Mouse (Mus musculus) natural killer cell, adult 2 months (primary cell): ENCODE data around the gene Rassf1.
A peak's percentile ranks its signal among the peaks of the same experiment; 100 is the strongest.
"Not testable (repeated sequence)": the region's sequence is repeated elsewhere in the genome, so short reads cannot be mapped to it uniquely, and the experiment has no call there.

Source experiments
- DNase-seq, 2 experiments: peaks; one replicate each; pipeline ENCODE4 v3.0.0; 2022; ENCODE audit warnings: low spot score in 2 of 2

Rassf1 gene

DNA sequence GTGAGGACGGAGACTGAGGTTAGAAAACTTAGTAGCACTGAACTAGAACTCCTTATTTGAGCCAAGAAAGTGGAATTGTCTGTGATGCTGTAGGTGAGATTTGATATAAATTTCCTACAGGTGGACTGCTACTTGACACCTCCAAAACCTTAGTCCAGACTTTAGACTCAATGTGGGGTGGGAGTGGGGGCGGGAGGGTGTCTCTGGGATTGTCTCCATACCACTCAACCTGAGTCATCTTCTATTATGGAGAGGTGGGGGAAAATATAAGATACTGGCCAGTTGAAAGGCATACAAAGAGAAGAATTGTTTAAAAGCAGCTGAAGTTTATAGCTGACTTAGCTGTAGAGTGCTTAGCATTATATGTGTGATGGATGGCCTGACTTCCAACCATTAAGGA is 4.3 kb downstream of the Rassf1 start:
- no peak for DNase-seq

DNA sequence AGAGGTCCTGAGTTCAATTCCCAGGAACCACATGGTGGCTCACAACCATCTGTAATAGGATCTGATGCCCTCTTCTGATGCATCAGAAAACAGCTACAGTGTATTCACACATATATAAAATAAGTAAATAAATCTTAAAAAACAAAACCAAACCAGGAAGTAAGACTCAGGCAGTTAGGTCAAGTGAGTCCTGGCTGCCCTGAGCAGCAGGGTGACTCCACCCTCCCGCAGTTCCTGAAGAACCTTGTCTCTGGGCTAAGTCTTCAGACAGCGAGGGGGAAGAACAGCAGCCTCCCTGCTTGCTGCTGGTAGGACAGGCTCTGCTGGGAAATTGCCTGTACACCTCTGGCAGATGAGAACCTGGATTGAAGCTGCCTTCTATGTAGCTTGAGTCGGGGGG is 5.0 kb downstream of the Rassf1 start:
- no peak for DNase-seq

DNA sequence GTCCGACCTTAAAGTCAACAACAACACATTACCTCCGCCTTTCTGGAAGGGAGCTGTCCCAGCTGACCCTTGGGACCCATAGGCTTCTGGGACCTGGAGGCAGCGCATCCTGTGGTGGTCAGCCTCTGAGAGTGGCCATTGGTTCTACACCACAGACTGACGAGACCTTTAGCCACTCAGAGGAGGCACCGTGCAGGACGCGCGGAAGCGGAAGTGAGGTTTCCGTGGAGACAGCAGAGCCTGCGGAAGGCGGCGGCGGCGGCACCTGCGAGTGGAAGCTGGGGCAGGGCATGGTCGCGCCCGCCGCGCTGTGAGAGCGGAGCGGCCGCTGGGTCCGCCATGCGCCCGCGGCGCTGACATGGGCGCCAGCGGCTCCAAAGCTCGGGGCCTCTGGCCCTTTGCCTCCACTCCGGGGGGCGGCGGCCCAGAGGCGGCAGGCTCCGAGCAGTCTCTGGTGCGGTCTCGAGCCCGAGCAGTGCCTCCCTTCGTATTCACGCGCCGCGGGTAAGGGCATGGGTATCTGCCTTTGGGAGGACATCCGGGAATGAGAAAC is 11.8 kb downstream of the Rassf1 start, which contains the start of gene Tusc2:
TSS of gene Tusc2 (plus strand) at position 227 of the 553 bp plus-strand sequence.
- peak; percentile 92 to 93 for DNase-seq

DNA sequence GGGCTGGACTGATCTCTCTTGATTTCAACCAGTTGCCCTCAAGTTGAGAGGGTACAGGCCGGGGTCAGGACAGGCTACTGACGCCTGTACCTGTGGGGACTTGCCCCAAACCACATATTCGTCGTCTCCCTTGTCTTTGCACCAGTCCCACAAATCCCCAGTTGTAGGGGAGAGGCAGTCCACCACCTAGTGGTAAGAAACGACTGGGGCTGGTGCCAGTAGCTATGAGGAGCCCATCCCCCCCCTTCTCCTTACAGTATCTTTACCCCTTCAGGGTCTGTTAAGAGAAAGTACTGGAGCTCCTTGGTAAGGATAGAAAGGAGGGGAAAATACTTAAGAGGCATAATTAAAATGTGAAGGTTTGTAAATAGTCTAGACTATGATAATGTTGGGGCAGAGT is 14.2 kb downstream of the Rassf1 start:
- not testable (repeated sequence) for DNase-seq

DNA sequence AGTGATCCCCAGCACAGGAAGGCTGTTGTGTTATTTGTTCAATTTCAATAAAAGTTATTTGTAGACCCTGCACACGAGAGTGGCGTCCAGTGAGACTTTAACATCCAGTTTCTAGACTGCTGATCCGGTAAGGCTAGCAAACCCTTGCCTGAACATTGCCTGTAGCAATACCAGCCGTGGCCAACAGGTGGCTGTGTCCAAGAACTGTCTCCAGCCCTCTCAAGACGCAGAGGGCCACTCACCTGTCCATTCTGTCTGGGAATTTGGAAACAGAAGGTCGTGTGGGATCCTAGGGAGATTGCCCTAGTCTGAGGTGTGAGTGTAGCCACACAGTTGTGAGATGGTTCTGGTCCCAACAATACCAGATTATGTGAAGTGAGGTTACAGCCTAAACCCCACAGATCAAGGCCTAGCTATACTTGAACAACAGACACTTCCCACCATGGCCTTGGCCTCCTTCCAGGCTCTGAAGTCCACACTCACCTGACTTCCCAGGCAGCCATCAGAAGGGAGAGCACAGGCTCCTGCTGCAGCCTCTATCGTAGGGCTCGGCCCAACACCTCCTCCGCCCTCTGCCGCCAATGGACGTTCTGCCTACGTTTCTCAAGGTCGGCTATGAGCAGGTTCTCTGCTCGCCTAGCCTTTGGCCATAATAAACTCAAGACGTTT is 14.8 kb downstream of the Rassf1 start:
- DNase-seq: peak; percentile 70 to 80

DNA sequence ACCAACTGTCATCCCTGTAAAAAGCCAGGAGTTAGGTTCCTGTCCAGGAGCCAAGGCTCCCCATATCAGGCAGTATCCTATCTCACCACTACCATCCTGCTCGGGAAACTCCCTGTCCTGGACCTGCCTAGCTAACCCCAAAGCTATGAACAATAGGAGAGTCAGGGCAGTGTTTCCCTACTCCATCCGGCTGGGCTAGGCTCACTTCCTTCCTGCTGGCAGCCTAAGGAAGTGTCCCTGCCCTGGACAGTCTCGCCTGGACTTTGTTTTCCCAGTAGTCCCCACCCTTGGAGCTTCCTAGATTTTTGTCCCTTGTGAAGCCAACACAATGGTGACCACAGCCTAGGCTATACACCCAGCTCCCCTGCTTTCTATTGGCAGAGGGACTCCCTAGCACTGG is 15.5 kb downstream of the Rassf1 start:
- DNase-seq: no peak

DNA sequence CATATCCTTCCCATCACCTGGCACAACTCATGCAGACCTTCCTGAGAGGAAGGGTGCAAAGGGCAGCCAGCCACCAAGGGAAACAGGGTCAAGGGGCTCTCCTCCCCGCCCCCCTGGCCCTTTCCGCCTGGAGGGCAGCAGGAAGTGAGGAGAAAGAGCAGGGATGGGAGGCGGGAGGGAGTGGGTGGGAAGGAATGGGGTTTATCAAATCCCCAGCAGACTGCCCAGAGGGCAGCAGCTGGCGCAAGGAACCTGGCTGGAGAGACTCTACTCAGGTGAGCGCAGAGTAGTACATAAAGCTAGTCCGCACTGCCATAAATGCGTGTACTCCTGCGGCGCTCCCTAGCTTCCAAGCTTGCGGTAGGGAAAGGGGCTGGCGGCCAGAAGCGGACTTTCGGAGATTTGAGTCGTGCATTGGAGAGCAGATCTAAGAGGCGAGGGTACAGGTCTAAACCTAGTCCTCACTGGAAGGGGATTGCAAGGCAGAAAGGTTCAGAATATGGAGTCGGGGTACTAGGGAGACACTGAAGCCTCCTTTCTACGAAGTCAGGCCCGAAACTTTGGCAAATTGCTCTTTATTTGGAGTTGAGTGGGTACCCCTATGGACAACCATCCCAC is 16.5 kb downstream of the Rassf1 start, which contains the start of gene Hyal2:
TSS of gene Hyal2 (plus strand) at position 244 of the 618 bp plus-strand sequence.
- no peak for DNase-seq

DNA sequence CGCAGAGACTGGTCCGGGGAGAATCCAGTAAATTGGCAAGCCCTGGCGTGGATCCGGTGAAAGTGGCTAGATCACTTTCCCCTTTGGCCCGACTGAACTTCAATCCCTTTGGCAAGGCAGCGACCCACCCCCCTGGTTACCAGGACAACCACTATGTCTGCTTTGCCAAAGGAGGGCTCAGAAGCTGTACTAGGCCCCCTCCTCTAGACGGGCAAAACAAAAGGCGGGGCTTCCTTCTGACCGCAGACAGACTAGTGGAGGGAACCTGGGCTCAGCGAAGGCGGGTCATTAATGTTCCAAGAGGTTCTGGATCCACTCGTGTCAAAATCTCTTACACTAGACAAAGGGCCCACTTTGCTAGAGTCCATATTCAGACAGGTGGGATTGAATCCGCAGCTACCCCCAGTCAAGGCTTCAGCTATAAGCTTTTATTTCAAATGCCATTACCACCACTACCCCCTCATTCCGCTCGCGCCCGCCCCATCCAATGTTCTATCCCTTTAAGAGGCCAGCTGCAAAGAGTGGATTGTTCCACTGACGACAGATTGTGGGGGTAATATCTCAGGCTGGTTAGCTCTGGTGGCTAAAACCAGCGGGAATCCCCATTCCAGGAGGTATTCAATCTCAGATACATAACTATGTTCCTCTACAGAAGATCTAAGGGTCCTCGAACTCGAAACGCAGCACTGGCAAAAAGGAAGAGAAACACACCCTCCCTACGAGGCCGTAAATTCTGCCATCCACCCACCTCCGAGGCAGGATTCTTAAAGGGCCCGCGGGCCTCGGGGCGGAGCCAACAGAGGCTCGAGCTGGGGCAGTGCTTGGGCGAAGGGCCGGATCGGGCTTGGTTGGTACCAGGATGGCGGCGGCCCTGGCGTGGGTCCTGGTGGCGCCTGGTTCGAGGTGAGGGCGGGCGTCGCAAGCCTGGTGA is 17.2 kb downstream of the Rassf1 start:
- peak; percentile 71 to 81 for DNase-seq

DNA sequence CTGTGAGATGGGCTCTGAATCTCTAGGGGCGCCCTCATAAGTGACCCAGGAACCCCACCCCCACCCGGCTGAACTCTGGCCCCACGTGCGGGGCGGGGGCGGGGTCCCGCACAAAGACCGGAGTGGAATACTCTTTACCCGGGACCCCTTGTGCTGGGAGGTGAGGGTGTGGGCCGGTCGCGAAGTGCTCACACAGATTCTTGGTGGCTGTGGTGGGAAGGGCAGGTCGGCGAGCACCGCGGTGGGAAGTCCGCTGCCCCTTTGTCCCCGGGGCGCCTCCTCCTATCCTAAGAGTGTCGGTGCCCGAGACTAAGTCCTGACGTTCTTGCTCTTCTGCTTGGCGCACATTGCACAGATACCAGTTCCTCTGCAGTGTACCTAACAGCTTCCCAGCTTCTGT is 17.9 kb downstream of the Rassf1 start:
- no peak for DNase-seq

DNA sequence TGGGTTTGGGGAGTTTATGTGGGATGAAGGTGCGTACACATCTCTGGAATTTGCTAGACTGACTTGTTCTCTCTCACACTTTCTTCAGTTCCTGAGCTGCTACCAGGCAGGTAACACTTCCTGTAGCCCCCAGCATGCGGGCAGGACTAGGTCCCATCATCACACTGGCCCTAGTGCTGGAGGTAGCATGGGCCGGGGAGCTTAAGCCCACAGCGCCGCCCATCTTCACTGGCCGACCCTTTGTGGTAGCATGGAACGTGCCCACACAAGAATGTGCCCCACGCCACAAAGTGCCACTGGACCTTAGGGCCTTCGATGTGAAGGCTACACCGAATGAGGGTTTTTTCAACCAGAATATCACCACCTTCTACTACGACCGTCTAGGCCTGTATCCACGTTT is 18.7 kb downstream of the Rassf1 start:
- DNase-seq: no peak

DNA sequence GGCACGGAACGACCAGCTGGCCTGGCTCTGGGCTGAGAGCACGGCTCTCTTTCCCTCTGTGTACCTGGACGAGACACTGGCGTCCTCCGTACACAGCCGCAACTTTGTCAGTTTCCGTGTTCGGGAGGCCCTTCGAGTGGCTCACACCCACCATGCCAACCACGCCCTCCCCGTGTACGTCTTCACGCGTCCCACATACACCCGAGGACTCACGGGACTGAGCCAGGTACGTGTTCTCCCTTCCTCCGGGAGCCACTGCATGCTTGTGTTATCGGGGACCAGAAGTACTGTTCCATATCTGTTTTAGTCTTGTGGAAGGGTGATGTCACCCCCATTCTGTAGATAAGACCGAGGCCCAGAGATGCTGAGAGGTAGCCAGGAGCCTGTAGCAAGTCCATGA is 19.5 kb downstream of the Rassf1 start:
- no peak for DNase-seq

DNA sequence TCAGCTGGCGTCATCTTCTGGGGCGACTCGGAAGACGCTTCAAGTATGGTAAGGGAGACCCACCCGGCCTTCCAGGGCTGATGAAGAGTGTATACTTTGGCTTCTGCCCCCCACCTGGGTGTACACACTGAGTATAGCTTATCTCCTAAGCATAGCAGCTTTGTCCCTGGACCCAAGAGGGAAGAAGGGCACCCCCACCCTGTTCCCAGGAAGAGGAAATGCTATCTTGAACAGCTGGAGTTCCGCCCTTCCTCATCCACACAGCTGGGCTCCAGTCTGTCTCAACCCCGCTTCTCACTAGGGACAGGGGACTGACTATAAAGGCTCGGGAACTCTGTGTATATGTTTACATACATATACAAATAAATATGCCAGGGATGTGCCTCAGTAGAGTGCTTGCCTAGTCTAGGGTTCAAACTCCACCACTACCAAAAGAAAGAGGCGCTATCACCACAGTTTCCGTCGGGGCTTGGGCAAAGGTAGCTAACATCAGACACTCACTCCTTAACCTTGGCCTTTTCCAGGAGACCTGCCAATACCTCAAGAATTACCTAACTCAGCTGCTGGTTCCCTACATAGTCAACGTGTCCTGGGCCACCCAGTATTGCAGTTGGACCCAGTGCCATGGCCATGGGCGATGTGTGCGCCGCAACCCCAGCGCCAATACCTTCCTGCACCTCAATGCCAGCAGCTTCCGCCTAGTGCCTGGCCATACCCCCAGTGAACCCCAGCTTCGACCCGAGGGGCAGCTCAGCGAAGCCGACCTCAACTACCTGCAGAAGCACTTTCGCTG is 20.4 kb downstream of the Rassf1 start:
- DNase-seq: no peak

DNA sequence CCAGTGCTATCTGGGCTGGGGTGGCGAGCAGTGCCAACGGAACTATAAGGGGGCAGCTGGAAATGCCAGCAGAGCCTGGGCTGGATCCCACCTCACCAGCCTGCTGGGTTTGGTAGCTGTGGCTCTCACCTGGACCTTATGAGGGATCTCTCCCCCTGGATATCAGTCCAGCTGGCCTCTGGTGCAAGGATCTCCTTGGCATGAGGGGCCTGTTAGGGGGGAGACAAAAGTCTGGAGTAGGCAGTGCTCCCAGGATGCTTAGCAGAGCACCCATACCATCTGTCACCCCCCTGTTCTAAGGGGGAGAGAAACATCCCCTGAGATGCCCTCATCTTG is 20.9 kb downstream of the Rassf1 start:
- no peak for DNase-seq

DNA sequence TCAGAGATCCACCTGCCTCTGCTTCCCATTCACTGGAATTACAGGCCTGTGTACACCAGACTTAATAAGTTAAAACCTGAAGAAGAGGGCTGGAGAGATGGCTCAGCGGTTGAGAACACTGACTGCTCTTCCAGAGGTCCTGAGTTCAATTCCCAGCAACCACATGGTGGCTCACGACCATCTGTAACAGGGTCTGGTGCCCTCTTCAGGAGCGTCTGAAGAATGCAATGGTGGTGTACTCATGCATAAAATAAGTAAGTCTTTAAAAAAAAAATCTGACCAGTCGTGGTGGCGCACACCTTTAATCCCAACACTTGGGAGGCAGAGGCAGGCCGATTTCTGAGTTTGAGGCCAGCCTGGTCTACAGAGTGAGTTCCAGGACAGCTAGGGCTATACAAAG is 22.4 kb downstream of the Rassf1 start:
- DNase-seq: not testable (repeated sequence)

DNA sequence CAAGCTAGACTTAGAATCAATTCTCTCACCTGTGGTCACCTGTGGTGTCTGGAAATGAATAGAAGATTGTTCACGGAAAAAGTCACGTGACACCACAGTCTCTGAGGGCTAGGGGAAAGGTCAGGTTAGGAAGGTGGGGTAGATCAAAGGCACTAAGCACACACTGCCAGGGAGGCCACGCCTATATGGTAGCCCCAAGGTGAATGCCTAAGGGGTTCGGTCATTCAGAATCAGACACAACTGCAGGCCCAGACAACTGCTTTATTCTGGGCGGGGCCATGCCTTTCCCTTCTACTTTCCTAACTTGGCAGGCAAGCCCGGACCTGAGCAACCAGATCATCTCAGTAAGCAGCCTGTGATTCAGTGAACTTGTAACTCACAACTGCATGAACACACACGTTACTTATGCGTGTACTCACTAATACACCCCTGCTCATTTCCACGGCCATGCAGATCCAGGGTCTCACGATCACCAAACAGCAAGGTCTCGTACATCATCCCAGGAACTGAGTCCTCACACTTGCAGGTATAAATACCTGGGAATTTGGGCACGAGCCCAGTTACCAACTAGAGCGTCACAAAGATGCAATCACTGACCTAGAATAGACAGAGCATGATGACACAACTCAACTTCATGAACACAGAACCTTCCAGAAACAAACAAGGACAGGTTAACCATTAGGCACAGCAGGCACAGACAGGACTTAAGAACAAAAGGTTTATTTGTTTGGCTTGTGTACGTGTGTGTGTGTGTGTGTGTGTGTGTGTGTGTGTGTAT is 24.4 kb downstream of the Rassf1 start:
- DNase-seq: no peak

DNA sequence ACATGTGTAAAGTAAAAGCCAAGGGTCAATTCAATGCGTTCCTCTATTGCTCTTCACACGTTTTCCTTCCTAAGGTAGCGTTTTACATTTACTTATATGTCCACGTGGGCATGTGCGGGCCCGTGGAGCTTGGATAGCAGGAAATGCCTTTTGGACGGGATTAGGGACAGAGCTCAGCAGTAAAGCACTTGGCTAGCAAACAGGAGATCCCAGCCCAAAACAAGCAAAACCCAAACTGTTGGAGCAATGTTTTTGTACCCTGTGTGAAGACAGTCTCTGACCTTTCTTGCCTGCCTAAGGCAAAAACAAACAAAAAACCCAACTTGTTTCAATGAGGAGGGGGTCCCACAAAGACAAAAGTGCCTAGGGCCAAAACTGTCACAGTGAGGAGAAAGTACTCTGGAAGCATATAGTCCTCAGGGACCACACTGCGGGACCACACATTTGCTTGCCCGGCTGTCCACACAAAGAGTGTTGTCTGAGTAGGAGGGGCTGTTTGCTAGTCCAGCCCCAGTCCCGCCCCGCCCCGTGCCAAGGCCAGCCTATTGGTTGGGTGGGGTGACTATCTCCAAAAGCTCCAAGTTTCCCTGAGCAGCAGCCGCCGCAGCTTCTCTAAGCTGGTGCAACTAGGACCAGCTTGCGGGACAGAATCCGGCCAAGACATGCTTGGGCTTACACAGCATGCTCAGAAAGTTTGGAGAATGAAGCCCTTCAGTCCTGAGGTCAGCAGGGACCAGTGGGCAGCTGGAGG is 25.2 kb downstream of the Rassf1 start, which contains the start of gene Hyal1:
TSS of gene Hyal1 (plus strand) at position 571 of the 751 bp plus-strand sequence.
- DNase-seq: no peak

DNA sequence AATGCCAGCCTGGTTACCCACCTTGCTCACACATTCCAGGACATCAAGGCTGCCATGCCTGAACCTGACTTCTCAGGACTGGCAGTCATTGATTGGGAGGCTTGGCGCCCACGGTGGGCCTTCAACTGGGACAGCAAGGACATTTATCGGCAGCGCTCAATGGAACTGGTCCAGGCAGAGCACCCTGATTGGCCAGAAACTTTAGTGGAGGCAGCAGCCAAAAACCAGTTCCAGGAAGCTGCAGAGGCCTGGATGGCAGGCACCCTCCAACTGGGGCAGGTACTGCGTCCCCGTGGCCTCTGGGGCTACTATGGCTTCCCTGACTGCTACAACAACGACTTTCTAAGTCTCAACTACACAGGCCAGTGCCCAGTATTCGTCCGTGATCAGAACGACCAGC is 26.5 kb downstream of the Rassf1 start:
- no peak for DNase-seq

DNA sequence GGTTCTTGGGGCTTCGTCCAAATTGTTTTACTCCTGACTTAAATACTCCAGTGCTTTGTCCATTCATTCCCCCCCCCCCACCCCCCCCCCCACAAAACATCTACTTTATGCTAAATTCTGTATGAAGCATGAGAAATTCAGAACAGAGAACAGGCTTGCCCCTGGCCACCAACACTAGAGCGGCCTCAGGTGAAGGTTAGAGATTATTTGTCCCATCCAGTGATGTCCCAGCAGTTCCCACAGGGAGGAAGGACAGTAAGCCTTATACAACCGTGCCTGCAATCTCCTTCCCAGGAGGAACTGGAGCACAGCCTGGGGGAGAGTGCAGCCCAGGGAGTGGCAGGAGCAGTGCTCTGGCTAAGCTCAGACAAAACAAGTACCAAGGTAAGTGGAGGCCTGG is 27.2 kb downstream of the Rassf1 start, which contains the start of gene Naa80:
TSS of gene Naa80 (plus strand) at position 301 of the 400 bp plus-strand sequence.
- no peak for DNase-seq

DNA sequence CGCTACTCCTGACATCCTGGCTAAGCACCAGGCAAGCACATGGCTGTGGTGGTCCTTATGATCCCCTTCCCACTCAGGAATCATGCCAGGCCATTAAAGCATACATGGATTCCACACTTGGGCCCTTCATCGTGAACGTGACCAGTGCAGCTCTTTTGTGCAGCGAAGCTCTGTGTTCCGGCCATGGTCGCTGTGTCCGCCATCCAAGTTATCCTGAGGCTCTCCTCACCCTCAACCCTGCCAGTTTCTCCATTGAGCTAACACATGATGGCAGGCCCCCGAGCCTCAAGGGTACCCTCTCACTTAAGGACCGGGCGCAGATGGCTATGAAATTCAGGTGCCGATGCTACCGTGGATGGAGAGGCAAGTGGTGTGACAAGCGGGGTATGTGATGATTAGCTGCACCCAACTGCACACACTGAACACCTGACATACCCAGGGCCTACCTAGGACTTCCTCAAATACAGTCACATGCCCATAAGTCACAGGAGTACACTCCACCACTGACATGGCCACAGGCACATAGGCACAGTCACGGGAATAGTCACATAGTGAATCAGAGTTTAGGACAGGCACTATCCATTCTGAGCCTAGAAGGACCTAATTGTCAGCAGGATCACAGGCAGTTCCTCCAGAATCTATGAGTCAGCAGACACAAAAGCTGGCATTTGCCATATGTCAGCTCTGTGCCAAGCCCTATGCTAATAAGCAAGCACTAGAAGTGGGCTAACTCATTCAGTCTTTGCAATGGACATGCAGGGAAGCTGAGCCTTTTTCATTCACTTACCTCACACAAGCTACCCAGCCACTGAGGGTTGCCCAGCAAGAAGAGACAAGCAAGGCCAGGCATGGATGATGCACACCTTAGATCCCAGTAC is 27.9 kb downstream of the Rassf1 start:
- DNase-seq: peak in 1 of 2 experiments; percentile 47
